Mouse (Mus musculus) cerebellum, adult 9-11 months (tissue): ENCODE measurements around the gene Dock4.

Experiments
- DNase-seq: peaks from one replicate; pipeline ENCODE4 v3.0.0; 2022

Dock4 gene

DNA sequence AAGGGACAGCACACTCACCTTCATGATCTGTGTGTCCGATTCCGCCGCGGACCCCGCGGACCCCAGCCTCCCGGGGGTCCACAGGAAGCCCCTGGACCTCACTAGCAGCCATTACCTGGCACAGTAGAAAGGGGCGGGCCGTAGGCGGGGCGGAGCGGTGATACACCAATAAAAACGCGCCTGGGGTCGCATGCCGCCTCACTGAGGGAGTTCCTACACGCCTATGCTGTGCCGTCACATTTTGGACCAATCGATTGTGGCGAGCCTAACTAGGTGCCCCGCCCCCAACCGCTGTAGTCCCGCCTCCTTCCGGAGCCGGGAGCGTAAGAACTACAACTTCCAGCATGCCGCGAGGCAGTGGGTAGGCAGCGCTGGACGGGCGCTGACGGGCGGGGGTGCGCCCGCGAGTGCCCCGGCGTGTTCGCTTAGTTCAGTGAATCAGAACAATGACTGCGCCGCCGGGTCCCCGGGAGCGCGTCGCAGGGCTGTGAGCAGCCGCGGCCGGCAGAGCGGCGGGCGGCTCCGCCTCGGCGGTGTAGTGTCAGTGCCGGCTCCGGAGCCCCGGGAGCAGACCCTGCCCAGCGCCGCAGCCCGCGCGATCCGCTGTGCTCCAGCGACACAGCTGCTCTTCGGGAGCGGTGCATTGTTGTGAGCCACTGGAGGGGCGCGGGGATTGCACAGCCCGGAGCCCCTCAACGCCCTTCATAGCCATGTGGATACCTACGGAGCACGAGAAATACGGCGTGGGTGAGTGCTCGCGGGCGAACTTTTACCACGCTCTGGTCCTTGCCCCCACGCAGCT lies at the start of gene Dock4, which contains the start of gene Zfp277:
TSS of gene Dock4 (plus strand) at position 305 of the 802 bp plus-strand sequence.
TSS of gene Zfp277 (minus strand) at position 255 of the 802 bp plus-strand sequence.
- peak; percentile 100 for DNase-seq

DNA sequence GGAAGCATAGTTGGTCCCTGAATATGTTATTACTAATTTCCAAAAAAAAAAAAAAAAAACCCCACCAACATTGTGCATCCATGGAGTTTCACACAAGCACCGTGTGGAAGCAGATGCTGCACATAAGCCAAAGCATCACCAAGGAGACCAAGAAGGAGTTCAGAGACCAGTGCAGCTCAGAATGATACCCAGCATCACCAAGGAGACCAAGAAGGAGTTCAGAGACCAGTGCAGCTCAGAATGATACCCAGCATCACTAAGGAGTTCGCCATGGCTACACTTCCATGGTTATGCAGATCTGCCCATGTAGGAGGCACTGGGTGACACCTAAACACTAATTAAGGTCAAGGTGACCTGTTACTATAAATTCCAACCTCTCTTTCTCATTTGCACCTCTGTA lies 46.8 kb upstream of the Dock4 start:
- DNase-seq = no peak

GRCm38 (mm10) chr12:40399386-40399785 lies 46.4 kb upstream of the Dock4 start:
- DNase-seq = no peak

DNA sequence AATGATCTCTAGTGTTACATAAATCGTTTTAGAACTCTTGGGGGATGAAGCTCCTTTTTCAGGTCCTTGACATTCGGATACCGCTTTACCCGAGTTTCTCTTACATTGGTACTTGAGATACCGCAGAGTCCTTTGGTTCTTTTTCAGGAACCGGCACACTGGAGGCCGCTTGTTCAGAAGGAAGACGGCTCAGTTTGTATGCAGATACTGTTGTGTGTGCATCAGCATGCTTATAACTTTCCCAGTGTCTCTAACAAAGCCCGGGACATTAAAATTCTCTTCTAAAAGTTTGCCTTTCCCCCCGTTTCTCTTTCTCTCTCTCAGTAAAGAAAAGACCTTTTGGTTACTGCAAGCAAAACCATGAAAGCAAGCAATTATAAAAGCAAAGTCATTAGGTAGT lies 45.9 kb upstream of the Dock4 start:
- DNase-seq = no peak

- no peak for DNase-seq
Observed at GRCm38 (mm10) chr12:40414682-40415311, 31.0 kb upstream of the Dock4 start.

DNA sequence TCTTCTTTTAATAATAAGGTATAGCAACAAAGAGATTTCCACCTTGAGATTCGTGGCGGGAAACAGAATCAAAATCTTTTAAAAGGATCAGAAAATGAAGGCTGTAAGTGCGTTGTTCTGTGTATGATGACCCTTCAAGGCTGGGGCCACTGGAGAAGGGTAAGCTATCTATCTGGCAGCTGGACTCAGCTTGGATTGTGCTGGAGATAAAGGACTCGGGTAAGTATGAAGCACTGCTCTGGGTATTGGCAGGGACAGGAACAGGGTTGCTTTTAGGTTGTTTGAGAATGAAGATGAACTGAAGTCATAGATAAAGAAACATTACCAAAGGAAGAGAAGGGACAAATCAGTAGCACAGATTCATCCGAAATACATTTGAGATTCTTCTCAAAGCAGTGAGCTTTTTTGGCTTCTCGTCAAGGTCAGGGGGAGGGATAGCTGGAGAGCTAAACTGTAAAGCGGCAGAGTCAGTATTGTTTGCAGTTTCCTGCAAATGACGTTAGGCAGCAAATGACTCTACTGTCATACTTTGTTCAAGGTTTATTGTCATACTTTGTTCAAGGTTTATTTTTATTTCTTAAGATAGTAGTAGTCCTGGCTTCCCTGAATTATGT lies 30.3 kb upstream of the Dock4 start:
- no peak for DNase-seq

GRCm38 (mm10) chr12:40417257-40417656 lies 28.5 kb upstream of the Dock4 start:
- DNase-seq = no peak

- no peak for DNase-seq
Observed at GRCm38 (mm10) chr12:40424991-40425390, 20.8 kb upstream of the Dock4 start.

- no peak for DNase-seq
Observed at GRCm38 (mm10) chr12:40427606-40428005, 18.1 kb upstream of the Dock4 start.

DNA sequence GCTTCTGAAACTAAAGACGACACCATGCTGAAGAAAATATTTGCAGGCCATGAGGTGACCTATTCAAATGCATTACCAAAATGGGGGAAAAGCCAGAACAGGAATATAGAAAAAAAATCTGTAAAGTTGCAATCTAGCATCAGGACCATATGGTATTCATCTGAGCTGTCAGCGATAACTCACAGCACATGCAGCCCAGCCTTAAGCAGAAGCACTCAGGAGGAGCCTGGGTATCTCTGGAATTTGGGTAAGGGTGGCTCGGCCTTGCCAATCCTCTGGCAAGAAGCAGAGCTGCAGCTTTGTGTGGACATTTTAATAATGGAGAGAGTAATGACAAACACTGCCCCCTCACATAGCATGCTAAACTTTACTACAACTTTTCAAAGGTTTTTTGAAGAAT lies 15.8 kb upstream of the Dock4 start:
- DNase-seq = no peak

- DNase-seq = no peak
Observed at GRCm38 (mm10) chr12:40431075-40431474, 14.7 kb upstream of the Dock4 start.

GRCm38 (mm10) chr12:40434101-40434500 lies 11.7 kb upstream of the Dock4 start:
- DNase-seq = no peak

- DNase-seq = no peak
Observed at GRCm38 (mm10) chr12:40438049-40438448, 7.7 kb upstream of the Dock4 start.

DNA sequence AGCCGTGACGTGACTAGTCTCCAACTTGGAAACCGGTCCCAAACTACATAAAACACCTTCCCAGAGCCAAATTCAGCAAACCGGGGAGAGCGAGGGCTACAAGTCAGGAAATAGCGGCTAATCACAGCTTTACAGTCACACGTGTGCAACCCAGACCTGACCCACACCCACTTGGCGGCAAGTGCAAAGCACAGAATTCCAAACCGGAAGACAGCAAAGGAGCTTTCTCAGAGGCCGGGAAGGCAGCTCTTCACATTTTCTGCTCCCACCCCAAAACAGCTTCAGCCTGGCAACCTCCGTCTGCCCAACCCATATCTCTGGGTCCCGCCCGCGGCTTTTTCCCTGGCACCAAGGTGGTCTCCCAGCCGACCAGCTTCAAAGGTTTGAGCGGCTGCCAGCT lies 546 bp upstream of the Dock4 start:
- no peak for DNase-seq

GRCm38 (mm10) chr12:40446450-40447381 lies 964 bp downstream of the Dock4 start:
- DNase-seq = peak; percentile 85

GRCm38 (mm10) chr12:40447561-40448355 lies 2.0 kb downstream of the Dock4 start:
- DNase-seq = peak; percentile 68

- no peak for DNase-seq
Observed at GRCm38 (mm10) chr12:40449119-40449795, 3.5 kb downstream of the Dock4 start.

DNA sequence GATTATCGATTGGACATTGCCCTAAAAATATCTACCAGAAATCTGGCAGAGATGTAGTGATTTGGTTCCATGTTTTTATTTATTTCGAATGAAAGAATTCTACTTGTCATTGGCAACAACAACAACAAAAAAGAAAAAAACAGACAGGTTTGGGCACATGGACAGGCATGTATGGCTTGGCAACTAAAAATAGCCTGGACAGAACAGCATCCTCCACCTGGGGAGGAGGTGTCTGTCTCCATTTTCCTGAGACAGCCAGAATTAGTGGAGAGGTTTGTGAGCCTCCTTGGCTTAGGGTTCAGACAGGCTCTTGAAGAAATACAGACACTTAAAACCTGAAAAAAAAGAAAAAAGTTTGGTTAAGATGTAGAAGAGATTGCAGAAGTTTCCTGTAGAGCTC lies 10.8 kb downstream of the Dock4 start:
- DNase-seq = peak; percentile 82

GRCm38 (mm10) chr12:40458977-40459376 lies 13.2 kb downstream of the Dock4 start:
- no peak for DNase-seq

DNA sequence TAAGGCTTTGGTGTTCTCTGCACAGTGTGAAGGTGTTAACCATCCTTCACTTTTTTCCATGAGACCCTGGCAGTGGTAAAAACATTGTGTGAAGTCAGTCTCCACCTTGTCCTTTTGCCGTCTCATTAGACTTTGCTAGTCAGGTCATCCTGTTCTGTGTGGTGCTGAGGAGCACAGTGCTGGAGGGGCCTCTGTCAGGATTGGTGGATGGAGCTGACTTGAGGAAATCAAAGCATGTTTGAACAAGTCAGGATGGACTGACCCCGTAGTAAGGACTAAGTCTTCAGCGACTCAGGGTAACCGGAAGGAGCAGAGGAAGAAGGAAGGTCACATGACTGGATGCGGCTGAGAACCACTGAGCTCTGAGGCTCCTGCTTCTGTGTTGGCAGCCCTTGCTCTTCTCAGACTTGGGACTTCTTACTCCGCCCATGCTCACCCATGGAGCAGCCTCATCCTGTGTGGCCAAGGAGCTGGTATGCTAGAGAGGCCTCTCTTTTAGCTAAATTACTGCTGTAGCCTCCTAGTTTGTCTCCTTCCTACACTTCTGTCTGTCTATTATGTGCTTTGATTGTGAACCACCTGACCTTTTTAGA lies 14.0 kb downstream of the Dock4 start:
- DNase-seq = no peak

DNA sequence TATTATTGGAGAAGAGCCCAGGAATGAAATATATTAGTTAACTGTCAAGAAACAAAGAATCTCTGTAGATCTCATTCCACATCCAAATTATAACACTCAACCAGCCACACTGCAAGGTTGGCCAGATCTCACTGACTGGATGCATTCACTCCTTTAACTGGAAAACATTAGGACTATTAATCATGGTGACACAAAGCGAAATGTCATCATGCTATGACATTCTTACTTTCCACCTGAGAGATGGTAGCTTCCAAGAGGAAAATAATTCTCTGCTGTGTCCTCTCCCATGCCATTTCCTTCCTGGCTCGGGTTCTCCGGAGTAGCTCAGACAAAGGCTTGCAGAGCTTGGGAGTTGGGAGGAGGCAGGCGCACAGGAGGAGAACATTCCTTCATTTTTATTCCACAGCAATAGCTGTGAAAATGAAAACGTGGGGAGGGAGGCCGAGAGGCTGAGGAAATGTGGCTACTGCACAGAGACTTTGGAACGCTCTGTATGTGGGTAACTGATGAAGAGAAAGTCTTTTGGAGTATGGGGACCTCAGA lies 17.0 kb downstream of the Dock4 start:
- peak; percentile 58 for DNase-seq
